Mouse (Mus musculus): ENCODE measurements at regions not wholly inside any gene's neighbourhood (a gene's known extent, or its start where the extent isn't known, plus 50 kb on each side); places are given as distances from the start of the nearest gene placed in this dataset.
"Not testable (repeated sequence)": the region's sequence is repeated elsewhere in the genome, so short reads cannot be mapped to it uniquely, and the experiment has no call there.

GRCm38 (mm10) chr1:41887556-41887955, 808.0 kb upstream of the Pou3f3 start:
- DNase-seq (ENCODE audit: low read depth, low spot score): no peak

- no peak for DNase-seq (ENCODE audit: low read depth, low spot score)
Measured at GRCm38 (mm10) chr1:41888213-41888612, 807.4 kb upstream of the Pou3f3 start.

GRCm38 (mm10) chr1:41888966-41889365, 806.6 kb upstream of the Pou3f3 start:
- no peak for DNase-seq (ENCODE audit: low read depth, low spot score)

- DNase-seq (ENCODE audit: low read depth, low spot score): no peak
Measured at GRCm38 (mm10) chr1:41889940-41890339, 805.6 kb upstream of the Pou3f3 start.

GRCm38 (mm10) chr1:41890714-41891689, 804.6 kb upstream of the Pou3f3 start:
- DNase-seq (ENCODE audit: low read depth, low spot score): no peak

- no peak for DNase-seq (ENCODE audit: low read depth, low spot score)
Measured at GRCm38 (mm10) chr1:41891730-41892129, 803.8 kb upstream of the Pou3f3 start.

- DNase-seq (ENCODE audit: low read depth, low spot score): no peak
Measured at GRCm38 (mm10) chr1:41892376-41892775, 803.2 kb upstream of the Pou3f3 start.

GRCm38 (mm10) chr1:41897768-41898330, 797.7 kb upstream of the Pou3f3 start:
- DNase-seq (ENCODE audit: low read depth, low spot score): no peak

- no peak for DNase-seq (ENCODE audit: low read depth, low spot score)
Measured at GRCm38 (mm10) chr1:41900370-41900769, 795.2 kb upstream of the Pou3f3 start.

- no peak for DNase-seq (ENCODE audit: low read depth, low spot score)
Measured at GRCm38 (mm10) chr1:41905971-41906370, 789.6 kb upstream of the Pou3f3 start.

- DNase-seq (ENCODE audit: low read depth, low spot score): no peak
Measured at GRCm38 (mm10) chr1:41908001-41908807, 787.4 kb upstream of the Pou3f3 start.

- DNase-seq (ENCODE audit: low read depth, low spot score): no peak
Measured at GRCm38 (mm10) chr1:41908808-41909110, 786.8 kb upstream of the Pou3f3 start.

- DNase-seq (ENCODE audit: low read depth, low spot score): no peak
Measured at GRCm38 (mm10) chr1:41909799-41910198, 785.8 kb upstream of the Pou3f3 start.

GRCm38 (mm10) chr1:41916730-41917347, 778.7 kb upstream of the Pou3f3 start:
- no peak for DNase-seq (ENCODE audit: low read depth, low spot score)

GRCm38 (mm10) chr1:41917807-41918206, 777.8 kb upstream of the Pou3f3 start:
- not testable (repeated sequence) for DNase-seq (ENCODE audit: low read depth, low spot score)

GRCm38 (mm10) chr1:41918394-41919262, 776.9 kb upstream of the Pou3f3 start:
- no peak for DNase-seq (ENCODE audit: low read depth, low spot score)

- no peak for DNase-seq (ENCODE audit: low read depth, low spot score)
Measured at GRCm38 (mm10) chr1:41933777-41934176, 761.8 kb upstream of the Pou3f3 start.

- no peak for DNase-seq (ENCODE audit: low read depth, low spot score)
Measured at GRCm38 (mm10) chr1:41935912-41936478, 759.6 kb upstream of the Pou3f3 start.

GRCm38 (mm10) chr1:41960982-41961381, 734.6 kb upstream of the Pou3f3 start:
- DNase-seq (ENCODE audit: low read depth, low spot score): no peak

GRCm38 (mm10) chr1:41981545-41981944, 714.0 kb upstream of the Pou3f3 start:
- no peak for DNase-seq (ENCODE audit: low read depth, low spot score)

GRCm38 (mm10) chr1:42006235-42006634, 689.3 kb upstream of the Pou3f3 start:
- DNase-seq (ENCODE audit: low read depth, low spot score): no peak
